Mouse (Mus musculus): ENCODE results near the gene Srgap3. TPM values are rescaled to one million over a fixed set of nuclear protein-coding genes. Genes with fewer than 3 reads are reported as not detected.

Srgap3 gene
- polyA plus RNA-seq, 1 experiment from 2014 or later: 37.2 TPM

DNA sequence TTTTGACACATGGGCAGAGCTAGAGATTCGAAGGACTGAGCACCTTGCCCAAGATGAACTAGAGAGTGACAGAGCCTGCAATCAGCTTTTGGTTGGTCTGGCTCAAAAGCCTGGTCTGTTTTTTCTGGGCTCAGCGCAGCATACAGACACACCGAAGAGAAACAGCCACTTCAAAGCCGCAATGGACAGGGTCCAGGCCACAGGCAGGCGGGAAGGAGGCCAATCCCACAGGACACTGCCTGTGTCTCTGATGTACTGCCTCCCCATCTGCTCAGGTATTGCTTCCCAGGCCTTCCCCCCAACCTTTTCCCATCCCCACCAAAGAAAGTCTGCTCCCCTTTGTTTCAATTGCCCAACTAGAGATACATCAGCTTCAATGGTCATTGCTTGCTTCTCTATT, 148.7 kb downstream of the Srgap3 start:
- no peak overlapping the region for H3K27ac ChIP-seq (ENCODE audit: low read length)
- no peak for ATAC-seq

DNA sequence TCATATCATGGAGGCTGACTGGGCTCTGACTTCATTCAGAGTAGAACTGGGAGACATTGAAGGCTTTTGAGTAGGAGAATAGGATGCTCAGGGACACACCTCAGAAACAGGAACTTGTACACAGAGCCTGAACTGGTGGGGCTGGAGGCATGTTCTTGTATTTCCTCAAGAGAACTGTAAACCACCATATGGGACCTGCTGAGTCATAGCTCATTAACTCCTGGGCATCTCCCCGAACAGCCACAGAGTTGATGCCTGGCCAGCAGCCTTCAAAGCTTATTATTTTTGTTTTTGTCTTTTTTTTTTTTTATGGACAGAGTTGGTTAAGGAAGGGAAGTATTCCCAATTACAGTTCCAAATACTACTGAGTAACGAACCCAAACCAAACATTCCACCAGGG, 150.5 kb downstream of the Srgap3 start:
- Histone ChIP-seq H3K4me2 (ENCODE audit: low read length) (no peak overlapping the region), H3K27me3 (replicated peaks; ENCODE audit: control insufficient read depth, insufficient read depth, low read length) (no peaks in the 10 kb centered on the region), H3K9ac (replicated peaks; ENCODE audit: low read depth, low read length) (no peak overlapping the region), H3K27ac (ENCODE audit: low read length) (no peak overlapping the region), H3K36me3 (ENCODE audit: control insufficient read depth, insufficient read depth) (no peaks in the 10 kb centered on the region; the same call in 1 of the 2 replicates), H3K4me3 (replicated peaks; ENCODE audit: low read length) (no peak overlapping the region), H3K9me3 (ENCODE audit: control insufficient read depth, low read length) (no peaks in the 10 kb centered on the region), H3K4me1 (replicated peaks; ENCODE audit: control insufficient read depth, insufficient read depth, low read length) (no peaks in the 10 kb centered on the region)
- no peak for ATAC-seq
- whole genome bisulfite sequencing: 66% methylated on average over 2 of the region's 2 CpGs

More for the DNA sequence above, 148.7 kb downstream of the Srgap3 start:
- Histone ChIP-seq H3K4me2 (ENCODE audit: low read length) (no peak overlapping the region), H3K9ac (replicated peaks; ENCODE audit: low read depth, low read length) (no peak overlapping the region), H3K9me3 (ENCODE audit: control insufficient read depth, low read length) (no peaks in the 10 kb centered on the region), H3K27me3 (replicated peaks; ENCODE audit: control insufficient read depth, insufficient read depth, low read length) (no peaks in the 10 kb centered on the region), H3K36me3 (ENCODE audit: control insufficient read depth, insufficient read depth) (no peaks in the 10 kb centered on the region), H3K4me3 (replicated peaks; ENCODE audit: low read length) (no peak overlapping the region), H3K4me1 (replicated peaks; ENCODE audit: control insufficient read depth, insufficient read depth, low read length) (no peaks in the 10 kb centered on the region)
- WGBS: 79% methylated on average over 5 of the region's 5 CpGs

DNA sequence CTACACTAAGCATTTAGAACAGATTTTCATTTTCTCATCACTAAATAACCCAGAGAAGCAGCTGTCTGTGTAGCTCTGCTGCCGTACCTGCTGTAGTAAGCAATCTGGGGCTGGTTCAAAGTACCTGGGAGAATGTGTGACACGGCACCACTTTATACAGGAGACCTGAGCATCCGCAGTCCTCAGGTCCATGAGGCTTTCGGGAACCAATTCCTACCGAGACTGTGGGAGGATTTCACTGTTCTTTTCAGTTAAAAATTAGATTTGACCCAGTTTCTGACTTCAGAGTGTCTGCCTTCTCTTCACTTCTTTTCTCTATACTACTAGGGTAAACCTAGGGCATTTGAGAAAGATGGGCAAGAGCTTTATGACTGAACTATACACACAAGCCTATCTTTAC, 153.2 kb downstream of the Srgap3 start:
- H3K9ac ChIP-seq (replicated peaks; ENCODE audit: low read depth, low read length): no peak overlapping the region
- no peaks in the 10 kb centered on the region for H3K27me3 ChIP-seq (replicated peaks; ENCODE audit: control insufficient read depth, insufficient read depth, low read length)
- no peak overlapping the region for H3K27ac ChIP-seq (ENCODE audit: low read length)
- H3K4me3 ChIP-seq (replicated peaks; ENCODE audit: low read length): no peak overlapping the region
- 96% methylated on average over 5 of the region's 5 CpGs for WGBS
- no peak overlapping the region for H3K4me2 ChIP-seq (ENCODE audit: low read length)
- ATAC-seq: no peak
- H3K36me3 ChIP-seq (ENCODE audit: control insufficient read depth, insufficient read depth): no peaks in the 10 kb centered on the region; the same call in 1 of the 2 replicates
- no peaks in the 10 kb centered on the region for H3K9me3 ChIP-seq (ENCODE audit: control insufficient read depth, low read length)
- peaks cover 2% of the 10 kb centered on the region; the same call in 1 of the 2 replicates for H3K4me1 ChIP-seq (replicated peaks; ENCODE audit: control insufficient read depth, insufficient read depth, low read length)

DNA sequence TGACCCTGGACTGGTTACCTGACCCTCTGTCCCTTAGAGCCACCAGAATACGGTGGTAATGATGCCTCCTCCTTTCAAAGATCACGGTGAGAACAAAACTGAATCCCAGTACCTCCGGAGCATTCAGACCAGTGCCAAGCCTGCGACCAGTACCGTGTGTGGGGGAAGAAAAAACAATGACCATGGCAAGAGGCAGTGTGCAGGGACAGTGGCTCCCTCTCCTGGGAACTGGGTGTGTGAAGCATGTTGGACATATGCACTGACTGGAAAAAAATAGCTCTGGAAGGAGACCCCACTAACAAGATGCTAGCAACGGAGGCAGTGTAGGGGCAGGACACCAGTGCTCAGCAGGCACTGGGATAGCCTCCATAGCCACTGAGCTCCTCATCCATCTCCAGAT, 157.2 kb downstream of the Srgap3 start:
- no peaks in the 10 kb centered on the region; the same call in 1 of the 2 replicates for H3K36me3 ChIP-seq (ENCODE audit: control insufficient read depth, insufficient read depth)
- H3K4me2 ChIP-seq (ENCODE audit: low read length): no peak overlapping the region
- 51% methylated on average over 6 of the region's 6 CpGs for WGBS
- ATAC-seq: peak; percentile 43; the same call in 1 of the 2 replicates
- no peak overlapping the region for H3K4me3 ChIP-seq (replicated peaks; ENCODE audit: low read length)
- H3K27me3 ChIP-seq (replicated peaks; ENCODE audit: control insufficient read depth, insufficient read depth, low read length): no peaks in the 10 kb centered on the region
- H3K9me3 ChIP-seq (ENCODE audit: control insufficient read depth, low read length): no peaks in the 10 kb centered on the region
- no peak overlapping the region for H3K27ac ChIP-seq (ENCODE audit: low read length)
- peaks cover 2% of the 10 kb centered on the region for H3K4me1 ChIP-seq (replicated peaks; ENCODE audit: control insufficient read depth, insufficient read depth, low read length)
- no peak overlapping the region for H3K9ac ChIP-seq (replicated peaks; ENCODE audit: low read depth, low read length)

DNA sequence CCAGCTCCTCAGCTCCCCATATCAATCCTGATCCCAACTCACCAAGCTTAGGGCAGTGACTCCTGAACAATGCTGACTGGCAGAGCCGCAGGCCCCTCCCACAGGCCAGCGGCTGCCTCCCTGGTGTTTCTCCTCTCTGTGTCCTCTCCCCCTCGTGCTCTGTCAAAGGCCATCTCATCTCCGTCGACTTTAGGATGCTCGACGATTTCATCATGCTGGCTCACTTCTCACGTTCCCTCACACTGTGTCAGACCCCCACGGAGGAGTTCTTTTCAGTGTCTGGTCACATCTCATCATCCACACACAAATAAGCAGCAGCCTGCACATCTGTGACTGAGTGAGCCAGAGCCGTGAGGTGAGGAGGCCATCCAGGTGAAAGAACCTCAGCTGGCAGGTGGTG, 158.4 kb downstream of the Srgap3 start:
- WGBS: 32% methylated on average over 10 of the region's 10 CpGs
- Histone ChIP-seq H3K4me1 (replicated peaks; ENCODE audit: control insufficient read depth, insufficient read depth, low read length) (peaks cover 2% of the 10 kb centered on the region), H3K9me3 (ENCODE audit: control insufficient read depth, low read length) (no peaks in the 10 kb centered on the region), H3K27me3 (replicated peaks; ENCODE audit: control insufficient read depth, insufficient read depth, low read length) (no peaks in the 10 kb centered on the region), H3K4me2 (ENCODE audit: low read length) (no peak overlapping the region), H3K4me3 (replicated peaks; ENCODE audit: low read length) (no peak overlapping the region), H3K9ac (replicated peaks; ENCODE audit: low read depth, low read length) (no peak overlapping the region), H3K36me3 (ENCODE audit: control insufficient read depth, insufficient read depth) (no peaks in the 10 kb centered on the region; the same call in 1 of the 2 replicates), H3K27ac (ENCODE audit: low read length) (no peak overlapping the region)
- 0 out of 2 replicates have a peak, but pooled peaks have one; percentile 33 for ATAC-seq

DNA sequence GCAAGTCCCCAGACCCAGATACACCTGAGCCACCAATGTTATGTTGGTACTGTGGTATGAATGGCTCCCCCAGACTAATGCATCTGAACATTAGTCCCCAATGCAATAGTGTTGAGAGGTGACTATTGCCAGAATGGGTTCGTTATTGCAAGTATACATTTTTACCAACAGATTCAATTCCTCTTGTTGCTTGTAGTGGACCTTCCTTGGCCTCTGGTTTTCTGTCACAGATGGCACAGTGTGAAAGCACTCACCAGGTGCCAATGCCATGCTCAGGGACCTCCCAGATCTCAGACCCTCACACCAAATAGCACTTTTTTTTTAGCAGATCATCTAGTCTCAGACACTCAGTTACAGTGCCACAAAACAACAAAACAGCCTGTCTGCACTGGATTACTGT, 158.9 kb downstream of the Srgap3 start:
- Histone ChIP-seq H3K36me3 (ENCODE audit: control insufficient read depth, insufficient read depth) (no peaks in the 10 kb centered on the region; the same call in 1 of the 2 replicates), H3K9ac (replicated peaks; ENCODE audit: low read depth, low read length) (no peak overlapping the region), H3K4me2 (ENCODE audit: low read length) (no peak overlapping the region), H3K27me3 (replicated peaks; ENCODE audit: control insufficient read depth, insufficient read depth, low read length) (no peaks in the 10 kb centered on the region), H3K4me1 (replicated peaks; ENCODE audit: control insufficient read depth, insufficient read depth, low read length) (peaks cover 2% of the 10 kb centered on the region), H3K9me3 (ENCODE audit: control insufficient read depth, low read length) (no peaks in the 10 kb centered on the region), H3K27ac (ENCODE audit: low read length) (no peak overlapping the region), H3K4me3 (replicated peaks; ENCODE audit: low read length) (no peak overlapping the region)
- WGBS: 68% methylated on average over 1 of the region's 1 CpGs
- no peak for ATAC-seq

DNA sequence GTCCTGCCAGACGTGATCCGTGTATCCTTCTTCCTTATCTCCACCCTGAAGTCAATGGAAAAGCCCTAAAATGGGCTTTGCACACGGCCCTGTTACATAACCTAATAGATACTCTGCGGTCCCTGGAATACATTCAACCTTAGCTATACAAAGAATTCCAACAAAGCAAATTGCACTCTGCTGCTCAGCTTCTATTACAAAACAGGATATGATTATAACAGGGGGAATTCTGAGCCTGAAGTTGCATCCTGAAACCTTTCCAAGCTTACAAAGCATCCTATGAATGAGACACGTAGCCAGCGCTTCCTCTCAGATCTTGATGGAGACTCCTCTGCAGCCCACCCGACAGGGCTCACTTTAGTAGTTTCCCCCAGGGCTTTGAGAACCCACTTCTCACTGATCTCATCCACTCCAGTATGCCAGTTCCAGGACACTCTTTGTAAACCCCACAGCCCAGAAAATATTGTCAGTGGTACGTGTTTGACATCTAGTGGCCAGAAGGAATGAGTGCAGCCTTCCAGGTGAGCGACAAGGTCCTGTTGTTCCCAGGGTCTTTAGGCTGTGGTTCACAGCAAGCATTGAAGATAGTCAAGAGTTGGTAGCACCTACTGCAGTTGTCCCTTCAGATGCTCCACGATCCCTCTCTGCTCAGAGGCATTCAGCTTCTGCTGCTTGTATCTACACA, 165.5 kb downstream of the Srgap3 start:
- Histone ChIP-seq H3K27ac (ENCODE audit: low read length) (no peak overlapping the region), H3K4me2 (ENCODE audit: low read length) (no peak overlapping the region), H3K4me3 (replicated peaks; ENCODE audit: low read length) (no peak overlapping the region), H3K27me3 (replicated peaks; ENCODE audit: control insufficient read depth, insufficient read depth, low read length) (no peaks in the 10 kb centered on the region), H3K9ac (replicated peaks; ENCODE audit: low read depth, low read length) (no peak overlapping the region), H3K4me1 (replicated peaks; ENCODE audit: control insufficient read depth, insufficient read depth, low read length) (no peaks in the 10 kb centered on the region), H3K9me3 (ENCODE audit: control insufficient read depth, low read length) (no peaks in the 10 kb centered on the region), H3K36me3 (ENCODE audit: control insufficient read depth, insufficient read depth) (peaks cover 9% of the 10 kb centered on the region; the same call in 1 of the 2 replicates)
- no peak for ATAC-seq
- WGBS: 77% methylated on average over 10 of the region's 10 CpGs

DNA sequence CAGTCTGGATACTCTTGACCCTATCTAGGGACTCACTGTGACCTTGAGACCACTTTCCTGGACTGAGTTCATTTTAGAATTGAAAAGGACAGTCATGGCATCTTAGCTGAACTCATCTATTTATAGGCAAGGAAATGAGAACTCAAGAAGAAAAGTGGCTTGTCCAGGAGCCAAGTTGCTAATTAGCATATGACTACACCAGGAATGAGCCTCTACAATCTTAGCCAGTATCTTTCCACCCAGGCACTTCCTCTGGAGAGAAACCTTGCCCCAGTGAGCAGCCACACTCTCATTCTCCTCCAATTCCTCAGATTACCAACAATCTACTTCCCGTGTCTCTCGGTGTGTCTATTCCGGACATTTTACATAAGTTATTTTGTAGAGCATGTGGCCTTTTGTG, 168.9 kb downstream of the Srgap3 start:
- Histone ChIP-seq H3K4me2 (ENCODE audit: low read length) (no peak overlapping the region), H3K4me1 (replicated peaks; ENCODE audit: control insufficient read depth, insufficient read depth, low read length) (no peaks in the 10 kb centered on the region), H3K36me3 (ENCODE audit: control insufficient read depth, insufficient read depth) (peaks cover 25% of the 10 kb centered on the region), H3K9me3 (ENCODE audit: control insufficient read depth, low read length) (no peaks in the 10 kb centered on the region), H3K27me3 (replicated peaks; ENCODE audit: control insufficient read depth, insufficient read depth, low read length) (no peaks in the 10 kb centered on the region), H3K4me3 (replicated peaks; ENCODE audit: low read length) (no peak overlapping the region), H3K9ac (replicated peaks; ENCODE audit: low read depth, low read length) (no peak overlapping the region), H3K27ac (ENCODE audit: low read length) (no peak overlapping the region)
- 86% methylated on average over 3 of the region's 3 CpGs for WGBS
- ATAC-seq: no peak

DNA sequence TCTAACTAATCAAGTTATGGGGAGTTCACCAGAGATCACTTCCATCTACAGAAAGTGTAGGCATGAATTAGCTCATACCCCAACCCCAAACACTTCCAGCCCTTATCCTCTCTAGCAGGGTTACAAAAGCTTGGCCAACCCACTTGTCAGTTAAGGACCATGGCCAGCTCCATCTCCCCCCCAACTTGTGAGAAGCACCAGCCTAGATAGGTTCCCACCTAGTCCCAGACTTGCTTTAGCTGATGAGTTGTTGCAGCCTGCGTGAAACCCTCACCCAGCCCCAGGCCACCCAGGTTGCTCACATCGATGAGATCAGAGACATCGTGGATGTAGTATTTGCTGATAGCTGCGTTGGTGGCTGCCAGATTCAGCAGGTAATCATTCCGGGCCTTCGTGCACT, 170.3 kb downstream of the Srgap3 start:
- H3K27me3 ChIP-seq (replicated peaks; ENCODE audit: control insufficient read depth, insufficient read depth, low read length): no peaks in the 10 kb centered on the region
- WGBS: 93% methylated on average over 6 of the region's 6 CpGs
- H3K27ac ChIP-seq (ENCODE audit: low read length): no peak overlapping the region
- H3K9me3 ChIP-seq (ENCODE audit: control insufficient read depth, low read length): no peaks in the 10 kb centered on the region
- no peak overlapping the region for H3K4me3 ChIP-seq (replicated peaks; ENCODE audit: low read length)
- peaks cover 25% of the 10 kb centered on the region for H3K36me3 ChIP-seq (ENCODE audit: control insufficient read depth, insufficient read depth)
- H3K4me1 ChIP-seq (replicated peaks; ENCODE audit: control insufficient read depth, insufficient read depth, low read length): no peaks in the 10 kb centered on the region
- H3K4me2 ChIP-seq (ENCODE audit: low read length): no peak overlapping the region
- no peak overlapping the region for H3K9ac ChIP-seq (replicated peaks; ENCODE audit: low read depth, low read length)
- ATAC-seq: no peak
